Mouse (Mus musculus): ENCODE results near the gene Gpr25. TPM values are rescaled to one million over a fixed set of nuclear protein-coding genes. Genes with fewer than 3 reads are reported as not detected.

The Gpr25 gene
- total RNA-seq (2023) = not detected in 2 replicates

GRCm38 (mm10) chr1:136260635-136261238 is at the start of gene Gpr25:
Gene Gpr25, minus strand, starts transcription at chr1:136260873.

GRCm38 (mm10) chr1:136233892-136234594 is 26.6 kb downstream of the Gpr25 start, which contains the start of gene Inava:
Gene Inava, minus strand, starts transcription at chr1:136234264.

GRCm38 (mm10) chr1:136212803-136213202 is 47.9 kb downstream of the Gpr25 start, which contains the start of gene Mroh3:
Gene Mroh3, minus strand, starts transcription at chr1:136212828.

Other genes with a start within 250 kb of the Gpr25 start
- gene Ascl5, start 210.1 kb downstream of the Gpr25 start, total RNA-seq (2023) = not detected in 2 replicates
- 0.66 TPM in 1 of 2 replicates, not detected in the other for gene Cacna1s, start 208.1 kb downstream of the Gpr25 start, total RNA-seq (2023)
- 179 and 202 TPM in 2 replicates for gene Kif21b, start 129.5 kb downstream of the Gpr25 start, total RNA-seq (2023)
- gene Mroh3, start 48.0 kb downstream of the Gpr25 start, total RNA-seq (2023) = not detected in 2 replicates
- not detected in 2 replicates for gene Inava, start 26.6 kb downstream of the Gpr25 start, total RNA-seq (2023)
- 7.0 and 11.3 TPM in 2 replicates for gene Camsap2, start 85.2 kb upstream of the Gpr25 start, total RNA-seq (2023)
- 2.9 and 3.6 TPM in 2 replicates for gene Ddx59, start 154.4 kb upstream of the Gpr25 start, total RNA-seq (2023)
- gene Kif14, start 205.5 kb upstream of the Gpr25 start, total RNA-seq (2023) = 15.2 and 16.6 TPM in 2 replicates